Mouse (Mus musculus) spleen, adult 10 weeks (tissue): ENCODE results near the gene Mettl7a3. TPM values are rescaled to one million over a fixed set of nuclear protein-coding genes. Genes with fewer than 3 reads are reported as not detected.

Experiments used
- polyA plus RNA-seq: library from polyadenylated mRNA; stranded (reverse); fragments of 350-450 nt; fragmentation: Illumina TruSeq; extraction: RNeasy Lipid Tissue Mini Kit (QIAGEN cat#74804); gene quantifications from one replicate; pipeline ENCODE4 v1.2.3, GENCODE M21; 2015; ENCODE audit warnings: low replicate concordance; ENCODE audit not compliant: insufficient read depth

Mettl7a3 gene
- polyA plus RNA-seq: not detected

DNA sequence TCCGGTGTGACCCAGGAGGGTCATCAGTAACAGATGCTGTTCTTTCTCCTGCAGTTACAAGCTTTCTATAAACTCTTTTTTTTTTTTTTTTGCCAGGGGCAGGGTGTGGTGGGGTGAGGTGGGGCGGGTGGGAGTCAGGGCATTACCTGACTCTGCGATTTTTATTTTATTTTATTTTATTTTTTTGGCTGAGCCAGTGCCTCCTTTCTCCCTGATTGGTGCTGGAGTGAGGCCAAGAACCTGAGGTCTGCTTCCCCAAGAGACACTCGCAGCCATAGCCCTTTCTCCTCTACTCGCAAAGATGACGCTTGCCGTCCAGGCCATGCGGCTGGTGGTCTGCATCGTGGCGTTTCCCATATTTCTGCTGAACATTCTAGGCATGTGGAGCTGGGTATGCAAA, at the start of gene Mettl7a3:
Gene Mettl7a3 (plus strand): TSS at position 301 of the 400 bp plus-strand sequence.

DNA sequence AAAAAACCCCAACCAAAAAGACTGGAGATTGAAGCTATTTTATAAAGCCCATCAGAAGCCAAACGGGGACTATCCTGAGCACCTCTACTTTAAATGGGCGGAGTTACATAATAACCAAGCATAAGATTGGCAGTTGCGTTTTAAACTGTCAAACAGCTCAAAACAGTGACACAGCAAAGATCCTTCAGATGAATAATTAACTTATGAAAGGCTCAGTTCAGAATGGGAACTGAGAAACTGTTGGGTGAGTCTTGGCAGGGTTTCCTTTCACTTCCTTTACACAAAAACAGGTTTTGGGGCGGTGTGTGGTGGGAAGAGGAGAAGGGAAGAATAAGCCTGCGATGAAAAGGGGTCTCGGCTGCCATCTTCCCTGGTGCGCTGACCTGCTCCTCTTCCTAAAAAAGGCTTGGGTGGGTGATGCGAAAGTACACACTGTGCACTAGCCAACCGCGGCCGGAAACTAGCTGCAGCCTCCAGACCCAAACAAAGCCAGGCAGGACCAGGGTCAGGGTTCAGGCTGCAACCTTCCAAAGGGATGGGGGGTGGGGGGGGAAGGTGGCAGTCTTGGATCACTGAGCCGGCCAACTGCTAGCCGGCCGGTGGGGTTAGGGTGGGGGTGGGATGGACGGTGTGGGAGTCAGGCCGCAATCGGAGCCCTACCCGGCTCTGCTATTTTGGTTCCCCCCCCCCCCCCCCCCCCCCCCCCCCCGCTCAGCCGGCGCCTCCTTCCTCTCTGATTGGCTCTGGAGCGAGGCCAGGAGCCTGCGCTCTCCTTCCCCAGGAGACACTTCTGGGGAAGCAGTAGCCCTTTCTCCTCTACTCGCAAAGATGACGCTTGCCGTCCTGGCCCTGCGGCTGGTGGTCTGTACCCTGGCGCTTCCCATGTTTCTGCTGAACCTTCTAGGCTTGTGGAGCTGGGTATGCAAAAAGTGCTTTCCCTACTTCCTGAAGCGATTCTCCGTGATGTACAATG, 30.4 kb upstream of the Mettl7a3 start, which contains the start of gene Mettl7a1:
Gene Mettl7a1 (plus strand): TSS at position 122 of the 973 bp plus-strand sequence.

DNA sequence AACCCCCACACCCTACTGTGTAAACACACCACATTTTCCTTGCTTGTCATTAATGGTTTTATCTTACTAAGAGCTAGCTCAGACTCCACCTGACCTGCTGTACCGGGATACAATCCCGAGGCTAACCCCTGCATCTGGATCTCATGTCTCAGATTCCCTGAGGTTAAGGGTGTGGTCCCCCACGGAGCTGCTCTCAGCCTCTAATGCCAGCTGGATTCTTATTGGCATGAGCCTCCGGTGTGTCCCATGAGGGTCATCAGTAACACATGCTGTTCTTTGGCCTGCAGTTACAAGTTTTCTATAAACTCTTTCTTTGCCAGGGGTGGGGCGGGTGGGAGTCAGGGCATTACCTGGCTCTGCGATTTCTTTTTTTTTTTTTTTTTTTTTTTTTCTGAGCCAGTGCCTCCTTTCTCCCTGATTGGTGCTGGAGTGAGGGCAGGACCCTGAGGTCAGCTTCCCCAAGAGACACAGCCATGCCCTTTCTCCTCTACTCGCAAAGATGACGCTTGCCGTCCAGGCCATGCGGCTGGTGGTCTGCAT, 18.1 kb downstream of the Mettl7a3 start, which contains the start of the genes Methig1 and Mettl7a2:
Gene Methig1 (plus strand): TSS at position 439 of the 540 bp plus-strand sequence.
Gene Mettl7a2 (plus strand): TSS at position 490 of the 540 bp plus-strand sequence.

DNA sequence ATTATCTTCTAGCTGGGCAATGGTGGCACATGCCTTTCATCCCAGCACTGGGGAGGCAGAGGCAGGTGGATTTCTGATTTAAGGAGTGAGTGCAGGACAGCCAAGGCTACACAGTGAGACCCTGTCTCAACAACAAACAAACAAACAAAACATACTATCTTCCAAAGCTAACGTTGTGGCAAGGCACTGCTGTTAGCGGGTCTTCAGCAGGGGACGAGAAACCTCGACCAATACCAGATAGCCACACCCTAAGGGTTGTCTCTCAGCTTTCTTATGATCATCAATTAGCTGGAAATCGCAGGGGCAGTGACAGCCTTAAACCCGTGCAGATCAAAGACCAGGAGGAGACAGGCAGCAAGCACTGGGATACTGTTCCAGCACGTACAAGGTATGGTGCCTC, 29.5 kb downstream of the Mettl7a3 start, which contains the start of gene Higd1c:
Gene Higd1c (plus strand): TSS at position 301 of the 400 bp plus-strand sequence.

Other genes with a start within 250 kb of the Mettl7a3 start
- 54.8 TPM for gene Atf1, start 107.1 kb upstream of the Mettl7a3 start, polyA plus RNA-seq
- gene Tmprss12, start 54.1 kb upstream of the Mettl7a3 start, polyA plus RNA-seq: not detected
- gene Mettl7a1, start 30.8 kb upstream of the Mettl7a3 start, polyA plus RNA-seq: 31.1 TPM
- gene Methig1, start 18.2 kb downstream of the Mettl7a3 start, polyA plus RNA-seq: not detected
- not detected for gene Mettl7a2, start 18.3 kb downstream of the Mettl7a3 start, polyA plus RNA-seq
- gene Higd1c, start 29.6 kb downstream of the Mettl7a3 start, polyA plus RNA-seq: not detected
- not detected for gene Gm5475, start 87.2 kb downstream of the Mettl7a3 start, polyA plus RNA-seq
- gene Slc11a2, start 90.1 kb downstream of the Mettl7a3 start, polyA plus RNA-seq: 23.8 TPM
- gene Letmd1, start 134.1 kb downstream of the Mettl7a3 start, polyA plus RNA-seq: 37.2 TPM
- gene Csrnp2, start 160.6 kb downstream of the Mettl7a3 start, polyA plus RNA-seq: 1.9 TPM
- 9.6 TPM for gene Tfcp2, start 217.1 kb downstream of the Mettl7a3 start, polyA plus RNA-seq